Mouse (Mus musculus): ENCODE measurements around the gene Fev.

Gene Fev

GRCm38 (mm10) chr1:74885369-74886042 is at the start of gene Fev:
Gene Fev (minus strand): TSS chr1:74885419.
- no peak for DNase-seq

- DNase-seq = no peak
Measured at GRCm38 (mm10) chr1:74927621-74928296, 42.5 kb upstream of the Fev start.

GRCm38 (mm10) chr1:74926721-74927120 is 41.5 kb upstream of the Fev start:
- DNase-seq = peak; percentile 73 to 75

GRCm38 (mm10) chr1:74924464-74924863 is 39.2 kb upstream of the Fev start:
- DNase-seq = no peak

- DNase-seq = peak; percentile 21 to 34
Measured at GRCm38 (mm10) chr1:74915706-74916105, 30.5 kb upstream of the Fev start.

- no peak for DNase-seq
Measured at GRCm38 (mm10) chr1:74902191-74902590, 17.0 kb upstream of the Fev start.

GRCm38 (mm10) chr1:74901686-74902085 is 16.5 kb upstream of the Fev start:
- DNase-seq = peak; percentile 79 to 80

- peak; percentile 29 to 58 for DNase-seq
Measured at GRCm38 (mm10) chr1:74900341-74901285, 15.4 kb upstream of the Fev start.

GRCm38 (mm10) chr1:74898656-74899431 is 13.6 kb upstream of the Fev start:
- peak in 1 of 2 experiments; percentile 40 for DNase-seq

GRCm38 (mm10) chr1:74897976-74898375 is 12.8 kb upstream of the Fev start:
- peak in 1 of 2 experiments; percentile 19 for DNase-seq

GRCm38 (mm10) chr1:74894966-74895365 is 9.7 kb upstream of the Fev start:
- peak; percentile 78 to 84 for DNase-seq

GRCm38 (mm10) chr1:74893134-74893855 is 8.1 kb upstream of the Fev start, which contains the start of gene Cryba2:
Gene Cryba2 (minus strand): TSS chr1:74893143.
- peak; percentile 71 to 75 for DNase-seq

- no peak for DNase-seq
Measured at GRCm38 (mm10) chr1:74892351-74893133, 7.3 kb upstream of the Fev start.

GRCm38 (mm10) chr1:74891513-74891912 is 6.3 kb upstream of the Fev start:
- DNase-seq = peak; percentile 84

GRCm38 (mm10) chr1:74884196-74885141 is 750 bp downstream of the Fev start:
- peak in 1 of 2 experiments; percentile 26 for DNase-seq

- no peak for DNase-seq
Measured at GRCm38 (mm10) chr1:74883441-74883840, 1.8 kb downstream of the Fev start.

- DNase-seq = no peak
Measured at GRCm38 (mm10) chr1:74882828-74883227, 2.4 kb downstream of the Fev start.

- peak; percentile 22 to 41 for DNase-seq
Measured at GRCm38 (mm10) chr1:74882055-74882734, 3.0 kb downstream of the Fev start.

Data from kidney, postnatal 4 days (tissue).